ENCODE assay signal across 17 mouse cellular contexts in genomic region chr4:134517719-134518118, GRCm38 (mm10). TPM values are rescaled to one million over a fixed set of nuclear protein-coding genes. Genes with fewer than 3 reads are reported as not detected.
DNase-seq lines count a peak whose midpoint lies in the region; TF ChIP-seq lines count a peak whose summit lies in the region.
"Had no signal": no experiment of that assay in that cellular context is flagged by ENCODE, and none has a peak within 500 bp of the region (broad histone marks: within the 10 kb centered on the region; RNA-seq: fewer than 3 reads in every experiment).

No protein-coding gene starts in this region.

- no peak for TF ChIP-seq CTCF in left cerebral cortex, adult 2 months (IDR thresholded peaks at IDR 0.05)
- no peak for TF ChIP-seq CTCF in testis, adult 2 months (IDR thresholded peaks at IDR 0.05; ENCODE audit: control insufficient read depth, insufficient read depth, insufficient replicate concordance, low read depth, low read length)

- H3K27ac ChIP-seq in heart, embryonic 10.5 days, result peak overlapping the region; percentile 93
- peak overlapping the region; percentile 88; the same call in 1 of the 2 replicates for H3K27ac ChIP-seq in left cerebral cortex, adult 2 months
- H3K27ac ChIP-seq in testis, adult 2 months (ENCODE audit: control insufficient read depth, insufficient read depth, low read depth, low read length), result peak overlapping the region; percentile 77
- H3K27ac ChIP-seq: forebrain, embryonic 15.5 days had no signal

- TF ChIP-seq POLR2A in testis, adult 2 months (IDR thresholded peaks at IDR 0.05; ENCODE audit: control insufficient read depth, low read depth, low read length), result no peak

- H3K9me3 ChIP-seq in heart, embryonic 10.5 days, result no peaks in the 10 kb centered on the region
- H3K9me3 ChIP-seq: forebrain, embryonic 15.5 days had no signal

- no peak for DNase-seq in heart, embryonic 10.5 days (ENCODE audit: low spot score)
- no peak for DNase-seq in heart, postnatal 25 days (ENCODE audit: low spot score)
- DNase-seq in left cerebral cortex, adult 2 months (ENCODE audit: extremely low spot score in 1 of 2, low spot score in 2 of 2), result peak in 1 of 2 experiments; percentile 32
- no peak for DNase-seq in left cerebral cortex, postnatal 4 days
- DNase-seq in testis, postnatal 14 days (ENCODE audit: low spot score), result no peak
- no peak for DNase-seq in ovary, postnatal 10 days (ENCODE audit: low spot score)
- no peak for DNase-seq in cerebellum, postnatal 25 days
- DNase-seq: adrenal gland, postnatal 14 days; B cell, adult 2 months; cerebellum, adult 2 months; gastrocnemius, postnatal 25 days; kidney, postnatal 4 days; lung, postnatal 14 days; thymus, postnatal 14 days had no signal

- peaks cover 23% of the 10 kb centered on the region for H3K36me3 ChIP-seq in heart, embryonic 10.5 days
- no peaks in the 10 kb centered on the region; the same call in 1 of the 2 replicates for H3K36me3 ChIP-seq in testis, adult 2 months (ENCODE audit: control insufficient read depth, insufficient read depth, low read length)
- H3K36me3 ChIP-seq: forebrain, embryonic 15.5 days had no signal

- H3K27me3 ChIP-seq in heart, embryonic 10.5 days (ENCODE audit: insufficient read depth, poor library complexity, severe bottlenecking), result no peaks in the 10 kb centered on the region
- no peaks in the 10 kb centered on the region for H3K27me3 ChIP-seq in testis, adult 2 months (ENCODE audit: control insufficient read depth, insufficient read depth, low read length)
- H3K27me3 ChIP-seq: forebrain, embryonic 15.5 days; Patski had no signal

- H3K4me1 ChIP-seq in heart, embryonic 10.5 days, result peaks cover 49% of the 10 kb centered on the region
- H3K4me1 ChIP-seq in testis, adult 2 months (ENCODE audit: control insufficient read depth, insufficient read depth, low read length), result peaks cover 8% of the 10 kb centered on the region

- 70% methylated on average over 10 of the region's 10 CpGs for WGBS in heart, embryonic 10.5 days

- peak overlapping the region; percentile 45; the same call in 1 of the 2 replicates for H3K4me3 ChIP-seq in heart, embryonic 10.5 days
- no peak overlapping the region for H3K4me3 ChIP-seq in left cerebral cortex, adult 2 months
- no peak overlapping the region for H3K4me3 ChIP-seq in testis, adult 2 months (ENCODE audit: control insufficient read depth, low read depth, low read length)
- H3K4me3 ChIP-seq: forebrain, embryonic 15.5 days had no signal

- intact Hi-C loops in heart, postnatal 25 days (cut with DNase I), result no loop called here
- intact Hi-C loops in left cerebral cortex, adult 2 months (cut with DNase I), result no loop called here
- intact Hi-C loops in left cerebral cortex, postnatal 4 days (cut with DNase I), result no loop called here

RNA-seq across cellular contexts. Expression of gene Aunip, which starts 6.9 kb away (rescaled TPM):
- 16.1 and 17.2 TPM in 2 replicates for polyA plus RNA-seq in heart, embryonic 10.5 days (2016; fragmentation: Nextera tagmentation; extraction: Ambion mirVana)
- under 1 TPM; 0.34 to 0.47 TPM for total RNA-seq in heart, postnatal 25 days (2021)
- total RNA-seq in left cerebral cortex, adult 2 months (2021), result under 1 TPM; 0.54 to 0.63 TPM
- total RNA-seq in left cerebral cortex, postnatal 4 days (2021), result 1 to 10 TPM; 1.4 to 1.8 TPM
- polyA plus RNA-seq in testis, adult 2 months (2012; rRNA removed), result 3.7 and 3.8 TPM in 2 replicates
- total RNA-seq: gastrocnemius, postnatal 25 days had no signal

RNA-seq across cellular contexts. Expression of gene Mtfr1l, which starts 17.5 kb away (rescaled TPM):
- polyA plus RNA-seq in heart, embryonic 10.5 days (2016; fragmentation: Nextera tagmentation; extraction: Ambion mirVana), result 155 and 166 TPM in 2 replicates
- 100 to 1,000 TPM; 178 to 185 TPM for total RNA-seq in heart, postnatal 25 days (2021)
- total RNA-seq in left cerebral cortex, adult 2 months (2021), result 10 to 100 TPM; 60.6 to 66.1 TPM
- 100 to 1,000 TPM in 1 of 2 experiments, 10 to 100 TPM in 1; 99.4 to 102 TPM for total RNA-seq in left cerebral cortex, postnatal 4 days (2021)
- polyA plus RNA-seq in testis, adult 2 months (2012; rRNA removed), result 286 and 306 TPM in 2 replicates

RNA-seq across cellular contexts. Expression of gene Paqr7, which starts 21.2 kb away (rescaled TPM):
- polyA plus RNA-seq in heart, embryonic 10.5 days (2016; fragmentation: Nextera tagmentation; extraction: Ambion mirVana), result 7.8 and 14.5 TPM in 2 replicates
- 10 to 100 TPM; 16.9 to 17.4 TPM for total RNA-seq in heart, postnatal 25 days (2021)
- total RNA-seq in left cerebral cortex, adult 2 months (2021), result 10 to 100 TPM; 69.3 to 77.9 TPM
- 10 to 100 TPM; 30.7 to 31.7 TPM for total RNA-seq in left cerebral cortex, postnatal 4 days (2021)
- polyA plus RNA-seq in testis, adult 2 months (2012; rRNA removed), result 65.0 and 67.1 TPM in 2 replicates

RNA-seq across cellular contexts. Expression of gene Selenon, which starts 34.2 kb away (rescaled TPM):
- polyA plus RNA-seq in heart, embryonic 10.5 days (2016; fragmentation: Nextera tagmentation; extraction: Ambion mirVana), result 8.0 and 9.0 TPM in 2 replicates
- 10 to 100 TPM; 21.0 to 22.2 TPM for total RNA-seq in heart, postnatal 25 days (2021)
- 10 to 100 TPM; 22.2 to 23.2 TPM for total RNA-seq in left cerebral cortex, adult 2 months (2021)
- total RNA-seq in left cerebral cortex, postnatal 4 days (2021), result 10 to 100 TPM; 30.2 to 30.4 TPM
- 1.4 and 1.6 TPM in 2 replicates for polyA plus RNA-seq in testis, adult 2 months (2012; rRNA removed)

RNA-seq across cellular contexts. Expression of gene Stmn1, which starts 49.6 kb away (rescaled TPM):
- polyA plus RNA-seq in heart, embryonic 10.5 days (2016; fragmentation: Nextera tagmentation; extraction: Ambion mirVana), result 838 and 1,170 TPM in 2 replicates
- 10 to 100 TPM; 24.5 to 26.4 TPM for total RNA-seq in heart, postnatal 25 days (2021)
- total RNA-seq in left cerebral cortex, adult 2 months (2021), result 1,000 to 10,000 TPM in 1 of 2 experiments, 100 to 1,000 TPM in 1; 990 to 1,034 TPM
- 1,000 to 10,000 TPM; 3,425 to 3,590 TPM for total RNA-seq in left cerebral cortex, postnatal 4 days (2021)
- 109 and 126 TPM in 2 replicates for polyA plus RNA-seq in testis, adult 2 months (2012; rRNA removed)
